Mouse (Mus musculus) E14TG2a.4 (cell line): ENCODE measurements around the gene Nav1.
A peak's percentile ranks its signal among the peaks of the same experiment; 100 is the strongest.

Experiments used
- H3K27me3 ChIP-seq: 2 replicates; pipeline ENCODE4 v1.6.1; 2014; ENCODE audit warnings: low read length, control low read depth; ENCODE audit not compliant: insufficient read depth
- H3K36me3 ChIP-seq: 2 replicates; pipeline ENCODE4 v1.6.1; 2014; ENCODE audit warnings: low read length, control low read depth; ENCODE audit not compliant: insufficient read depth
- H3K4me1 ChIP-seq: replicated peaks from 2 replicates; pipeline ENCODE4 v1.6.1; 2014; ENCODE audit warnings: low read depth, low read length, control low read depth
- H3K4me3 ChIP-seq: replicated peaks from 2 replicates; pipeline ENCODE4 v1.5.1; 2014; ENCODE audit warnings: mild to moderate bottlenecking, low read length
- H3K9me3 ChIP-seq: 2 replicates; pipeline ENCODE4 v1.6.1; 2014; ENCODE audit warnings: low read length, control low read depth
- CTCF ChIP-seq: conservative IDR thresholded peaks from 2 replicates; pipeline ENCODE4 v1.5.1; 2014; ENCODE audit warnings: low read length
- NANOG ChIP-seq: IDR thresholded peaks from 2 replicates; pipeline ENCODE4 v1.6.1; 2014; ENCODE audit warnings: borderline replicate concordance, low read length, mixed read lengths
- POU5F1 ChIP-seq: IDR thresholded peaks from 2 replicates; pipeline ENCODE4 v1.6.1; 2014; ENCODE audit warnings: low read length, borderline replicate concordance

Gene Nav1

GRCm38 (mm10) chr1:135540270-135540669 is 66.8 kb downstream of the Nav1 start:
- H3K4me1 ChIP-seq = peaks cover 27% of the 10 kb centered on the region
- H3K36me3 ChIP-seq = no peaks in the 10 kb centered on the region
- H3K27me3 ChIP-seq = no peaks in the 10 kb centered on the region
- no peaks in the 10 kb centered on the region for H3K9me3 ChIP-seq
- TF ChIP-seq CTCF (peak; percentile 83), POU5F1 (no peak), NANOG (no peak)
- H3K4me3 ChIP-seq = no peak overlapping the region

GRCm38 (mm10) chr1:135538441-135539265 is 68.4 kb downstream of the Nav1 start:
- TF ChIP-seq POU5F1 = no peak
- no peak for TF ChIP-seq NANOG
- no peak for TF ChIP-seq CTCF
- no peak overlapping the region for H3K4me3 ChIP-seq
- H3K4me1 ChIP-seq = peaks cover 24% of the 10 kb centered on the region
- H3K36me3 ChIP-seq = no peaks in the 10 kb centered on the region
- H3K27me3 ChIP-seq = no peaks in the 10 kb centered on the region
- no peaks in the 10 kb centered on the region for H3K9me3 ChIP-seq

GRCm38 (mm10) chr1:135536822-135537221 is 70.3 kb downstream of the Nav1 start:
- H3K4me1 ChIP-seq = peaks cover 31% of the 10 kb centered on the region
- TF ChIP-seq CTCF = no peak
- TF ChIP-seq NANOG = no peak
- H3K36me3 ChIP-seq = peaks cover 4% of the 10 kb centered on the region; the same call in 1 of the 2 replicates
- H3K27me3 ChIP-seq = no peaks in the 10 kb centered on the region
- H3K4me3 ChIP-seq = no peak overlapping the region
- no peaks in the 10 kb centered on the region for H3K9me3 ChIP-seq

- peaks cover 4% of the 10 kb centered on the region; the same call in 1 of the 2 replicates for H3K36me3 ChIP-seq
- peaks cover 36% of the 10 kb centered on the region for H3K4me1 ChIP-seq
- H3K27me3 ChIP-seq = no peaks in the 10 kb centered on the region
- no peaks in the 10 kb centered on the region for H3K9me3 ChIP-seq
- H3K4me3 ChIP-seq = no peak overlapping the region
- TF ChIP-seq CTCF (no peak), POU5F1 (no peak), NANOG (no peak)
Measured at GRCm38 (mm10) chr1:135536326-135536725, 70.8 kb downstream of the Nav1 start.

GRCm38 (mm10) chr1:135535256-135535655 is 71.8 kb downstream of the Nav1 start:
- no peak overlapping the region for H3K4me3 ChIP-seq
- TF ChIP-seq CTCF (no peak), NANOG (no peak), POU5F1 (no peak)
- no peaks in the 10 kb centered on the region for H3K27me3 ChIP-seq
- no peaks in the 10 kb centered on the region for H3K9me3 ChIP-seq
- peaks cover 43% of the 10 kb centered on the region for H3K4me1 ChIP-seq
- H3K36me3 ChIP-seq = peaks cover 4% of the 10 kb centered on the region; the same call in 1 of the 2 replicates

- H3K27me3 ChIP-seq = no peaks in the 10 kb centered on the region
- no peak overlapping the region for H3K4me3 ChIP-seq
- TF ChIP-seq NANOG (no peak), CTCF (no peak), POU5F1 (no peak)
- H3K36me3 ChIP-seq = peaks cover 4% of the 10 kb centered on the region; the same call in 1 of the 2 replicates
- no peaks in the 10 kb centered on the region for H3K9me3 ChIP-seq
- H3K4me1 ChIP-seq = peaks cover 43% of the 10 kb centered on the region
Measured at GRCm38 (mm10) chr1:135534782-135535181, 72.3 kb downstream of the Nav1 start.

GRCm38 (mm10) chr1:135534070-135534469 is 73.0 kb downstream of the Nav1 start:
- H3K27me3 ChIP-seq = no peaks in the 10 kb centered on the region

GRCm38 (mm10) chr1:135532383-135532782 is 74.7 kb downstream of the Nav1 start:
- H3K36me3 ChIP-seq = peaks cover 4% of the 10 kb centered on the region; the same call in 1 of the 2 replicates
- TF ChIP-seq CTCF (no peak), NANOG (no peak)
- H3K9me3 ChIP-seq = no peaks in the 10 kb centered on the region
- H3K4me3 ChIP-seq = no peak overlapping the region
- no peaks in the 10 kb centered on the region for H3K27me3 ChIP-seq
- peaks cover 27% of the 10 kb centered on the region for H3K4me1 ChIP-seq

More at GRCm38 (mm10) chr1:135534070-135534469, 73.0 kb downstream of the Nav1 start:
- H3K4me1 ChIP-seq = peaks cover 42% of the 10 kb centered on the region
- TF ChIP-seq NANOG (no peak), CTCF (no peak), POU5F1 (no peak)
- no peaks in the 10 kb centered on the region for H3K9me3 ChIP-seq
- H3K36me3 ChIP-seq = peaks cover 4% of the 10 kb centered on the region; the same call in 1 of the 2 replicates
- no peak overlapping the region for H3K4me3 ChIP-seq

- Histone ChIP-seq H3K36me3 (peaks cover 4% of the 10 kb centered on the region; the same call in 1 of the 2 replicates), H3K27me3 (no peaks in the 10 kb centered on the region), H3K4me1 (peaks cover 25% of the 10 kb centered on the region), H3K4me3 (no peak overlapping the region), H3K9me3 (no peaks in the 10 kb centered on the region)
- TF ChIP-seq CTCF = no peak
- no peak for TF ChIP-seq POU5F1
- TF ChIP-seq NANOG = no peak
Measured at GRCm38 (mm10) chr1:135531981-135532380, 75.1 kb downstream of the Nav1 start.
